Mouse (Mus musculus) bone marrow macrophage, adult 2 months (primary cell): ENCODE measurements around the gene Celf5.

Experiments
- CTCF ChIP-seq: IDR thresholded peaks from 2 replicates; pipeline ENCODE4 v1.5.1; 2012; ENCODE audit warnings: low read depth, mild to moderate bottlenecking, low read length, moderate library complexity
- POLR2A ChIP-seq: IDR thresholded peaks from 2 replicates; pipeline ENCODE4 v1.6.1; 2012; ENCODE audit warnings: mild to moderate bottlenecking, low read depth, low read length, borderline replicate concordance

GRCm38 (mm10) chr10:81493601-81494220, 11.2 kb upstream of the Celf5 start:
- no peak; the same call in 1 of the 2 replicates for TF ChIP-seq CTCF
- no peak for TF ChIP-seq POLR2A
